ENCODE assay signal across 14 mouse cellular contexts in the genomic region with DNA sequence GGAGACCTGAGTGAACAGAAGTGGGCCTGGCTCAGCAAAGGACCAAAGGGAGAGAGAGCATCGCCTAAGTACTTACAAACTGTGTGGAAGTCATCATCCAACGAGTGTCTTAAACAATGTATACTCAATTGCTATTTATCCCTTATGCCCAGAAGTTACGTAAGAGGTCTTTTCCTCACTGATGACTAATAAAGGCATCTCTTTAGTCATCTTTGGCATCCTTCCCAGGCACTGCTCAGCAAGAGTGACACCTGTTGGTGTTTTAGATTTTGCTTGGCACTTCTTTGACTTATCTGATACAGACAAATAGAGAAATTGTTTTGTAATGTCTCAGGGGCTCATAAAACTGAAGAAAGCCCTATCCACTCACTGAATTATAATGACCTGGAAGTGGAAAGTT. TPM values are rescaled to one million over a fixed set of nuclear protein-coding genes. Genes with fewer than 3 reads are reported as not detected.
A peak's percentile ranks its signal among the peaks of the same experiment; 100 is the strongest.
DNase-seq lines count a peak whose midpoint lies in the region; ATAC-seq and TF ChIP-seq lines count a peak whose summit lies in the region.
"Had no signal": no experiment of that assay in that cellular context is flagged by ENCODE, and none has a peak within 500 bp of the region (broad histone marks: within the 10 kb centered on the region; RNA-seq: fewer than 3 reads in every experiment).

No protein-coding gene starts in this region.

- peak; percentile 2 to 5 for DNase-seq in cerebellum, postnatal 14 days
- no peak for DNase-seq in cerebellum, adult 9-11 months
- peak; percentile 41 for DNase-seq in lung, postnatal 0 days (ENCODE audit: low spot score)
- DNase-seq in lung, adult 18-20 months, result no peak
- DNase-seq in MN1 (ENCODE audit: low spot score), result peak; percentile 34
- DNase-seq in gonadal fat pad, adult 2 months (ENCODE audit: low read depth), result peak; percentile 49
- no peak for DNase-seq in urinary bladder, postnatal 4 days (ENCODE audit: low spot score in 2 of 2)
- no peak for DNase-seq in gastrocnemius, postnatal 10 days
- DNase-seq: kidney, postnatal 4 days; lung, postnatal 36 days; thymus, postnatal 14 days had no signal

- no peak overlapping the region for H3K9ac ChIP-seq in lung, postnatal 0 days (replicated peaks; ENCODE audit: low read depth)
- H3K9ac ChIP-seq: liver, embryonic 14.5 days had no signal

- no peaks in the 10 kb centered on the region for H3K9me3 ChIP-seq in lung, postnatal 0 days (ENCODE audit: low read length)

- H3K27ac ChIP-seq in lung, postnatal 0 days (ENCODE audit: low read length), result no peak overlapping the region
- H3K27ac ChIP-seq: liver, embryonic 14.5 days; stomach, postnatal 0 days had no signal

- H3K4me1 ChIP-seq in lung, postnatal 0 days (ENCODE audit: insufficient read depth, low read depth, low read length), result no peaks in the 10 kb centered on the region

- ATAC-seq in lung, postnatal 0 days, result no peak
- ATAC-seq: forebrain, embryonic 16.5 days had no signal

- H3K36me3 ChIP-seq in lung, postnatal 0 days (ENCODE audit: insufficient read depth, low read length), result no peaks in the 10 kb centered on the region

- WGBS in lung, postnatal 0 days, result 49% methylated on average over 3 of the region's 3 CpGs

- no peak for TF ChIP-seq EP300 in lung, postnatal 0 days (IDR thresholded peaks at IDR 0.05)

- TF ChIP-seq CTCF in lung, postnatal 0 days (IDR thresholded peaks at IDR 0.05), result no peak

- no peak overlapping the region for H3K4me3 ChIP-seq in lung, postnatal 0 days (ENCODE audit: low read depth, low read length)

- H3K4me2 ChIP-seq in lung, postnatal 0 days (replicated peaks; ENCODE audit: low read depth, low read length), result no peak overlapping the region

- no peaks in the 10 kb centered on the region for H3K27me3 ChIP-seq in lung, postnatal 0 days (replicated peaks; ENCODE audit: insufficient read depth, low read length)

RNA-seq across cellular contexts. Expression of a gene that starts 59.4 kb away (rescaled TPM):
- polyA plus RNA-seq in lung, postnatal 0 days (2015; fragmentation: Nextera tagmentation; extraction: Ambion mirVana), result 6.0 and 7.1 TPM in 2 replicates
- 1.2 and 1.6 TPM in 2 replicates for polyA plus RNA-seq in gonadal fat pad, adult 2 months (2012; rRNA removed)
- total RNA-seq in gastrocnemius, postnatal 10 days (2021), result 1 to 10 TPM; 1.4 to 1.9 TPM

Comparison
In these comparisons a context has a peak if more than half of its experiments do, and no peak if none do; other contexts are left out.
1. DNase-seq: peak in cerebellum, postnatal 14 days (2 of 2), lung, postnatal 0 days (single experiment), MN1 (single experiment) and gonadal fat pad, adult 2 months (single experiment); none in cerebellum, adult 9-11 months (single experiment), lung, adult 18-20 months (0 of 2), urinary bladder, postnatal 4 days (0 of 2) and gastrocnemius, postnatal 10 days (single experiment).